Mouse (Mus musculus): ENCODE measurements around the gene Arap2. TPM values are rescaled to one million over a fixed set of nuclear protein-coding genes. Genes with fewer than 3 reads are reported as not detected.

Gene Arap2
- total RNA-seq (2015) (6.8 and 11.0 TPM in 2 replicates), total RNA-seq (2017) (7.7 and 10.0 TPM in 2 replicates)

DNA sequence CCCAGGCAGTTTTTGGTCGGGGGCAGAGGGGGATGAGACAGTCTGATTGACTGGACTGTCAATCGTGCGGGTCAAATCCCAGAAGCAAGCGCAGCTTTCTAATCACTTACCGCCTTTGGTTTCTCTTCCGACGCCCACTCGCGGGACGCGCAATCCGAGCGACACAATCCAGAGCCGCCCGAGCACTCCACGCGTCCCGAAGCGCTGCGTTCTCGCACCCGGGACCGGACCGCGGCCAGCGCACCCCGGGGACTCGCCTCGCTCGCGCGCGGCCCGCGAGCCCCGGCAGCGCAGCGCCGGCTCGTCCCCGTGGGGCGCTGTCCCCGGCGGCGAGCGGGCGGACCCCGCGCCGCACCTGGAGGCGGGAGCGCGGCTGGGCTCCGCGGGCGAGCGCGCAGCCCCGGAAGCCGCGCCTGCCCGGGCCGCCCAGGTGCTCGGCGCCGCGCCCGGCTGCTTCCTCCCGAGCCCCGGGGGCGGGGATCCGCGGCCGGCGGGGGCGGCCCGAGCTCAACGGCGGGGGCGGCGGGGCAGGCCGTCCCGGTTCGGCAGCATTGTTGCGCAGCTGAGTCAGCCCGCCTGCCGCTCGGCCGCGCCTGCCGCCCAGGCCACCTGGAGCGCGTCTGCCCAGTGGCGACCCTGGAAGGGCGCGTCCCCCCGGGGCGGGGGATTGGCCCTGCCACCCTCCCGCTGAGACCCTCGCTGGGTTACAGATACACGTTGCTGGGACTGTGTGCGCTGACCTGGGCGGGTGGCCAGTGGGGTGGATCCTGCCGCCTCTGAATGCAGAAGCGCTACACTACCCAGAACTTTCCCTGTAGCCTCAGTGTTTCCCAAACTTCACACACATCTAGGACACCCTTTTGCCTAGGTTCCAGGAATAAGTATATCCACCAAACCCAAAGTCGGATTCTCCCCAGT, at the start of gene Arap2:
Arap2 (minus strand) TSS at position 376 of the 918 bp plus-strand sequence.
- peak; percentile 73 for ATAC-seq (ENCODE audit: poor library complexity, severe bottlenecking)

DNA sequence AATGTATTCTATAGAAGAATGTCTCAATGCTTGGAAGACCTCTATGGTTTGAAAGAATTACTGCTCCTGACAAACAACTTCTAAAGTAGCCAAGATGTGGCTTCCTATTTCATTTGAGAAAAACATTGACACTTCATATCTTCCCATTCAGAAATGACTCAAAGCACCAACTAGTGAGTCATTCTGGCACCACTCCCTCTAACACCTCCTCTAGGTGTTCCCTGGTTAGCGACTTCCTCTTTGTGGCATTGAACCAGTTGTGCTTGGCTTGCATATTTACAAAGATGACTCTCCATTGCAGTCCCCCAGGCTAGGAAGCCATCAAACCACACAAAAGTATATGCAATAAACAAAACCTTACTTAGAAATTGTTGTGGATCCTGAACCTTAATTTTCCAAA, 49.8 kb upstream of the Arap2 start:
- ATAC-seq (ENCODE audit: poor library complexity, severe bottlenecking): peak; percentile 94

DNA sequence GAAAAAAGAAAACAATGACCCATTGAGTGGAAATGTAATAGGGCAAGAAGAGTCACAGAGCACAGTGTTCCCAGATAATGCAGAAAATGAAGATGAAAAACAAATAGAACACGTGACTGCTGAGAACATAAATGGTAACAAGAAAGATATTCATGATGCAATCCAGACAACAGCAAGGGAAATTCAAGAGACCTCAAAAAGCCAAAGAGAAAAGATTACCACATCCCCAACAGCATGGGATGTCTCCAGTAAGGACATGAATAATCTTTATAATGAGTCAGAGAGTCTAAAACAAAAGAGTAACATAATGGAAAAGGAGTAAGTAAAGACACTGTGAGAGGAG, 48.1 kb upstream of the Arap2 start:
- no peak for ATAC-seq (ENCODE audit: poor library complexity, severe bottlenecking)

DNA sequence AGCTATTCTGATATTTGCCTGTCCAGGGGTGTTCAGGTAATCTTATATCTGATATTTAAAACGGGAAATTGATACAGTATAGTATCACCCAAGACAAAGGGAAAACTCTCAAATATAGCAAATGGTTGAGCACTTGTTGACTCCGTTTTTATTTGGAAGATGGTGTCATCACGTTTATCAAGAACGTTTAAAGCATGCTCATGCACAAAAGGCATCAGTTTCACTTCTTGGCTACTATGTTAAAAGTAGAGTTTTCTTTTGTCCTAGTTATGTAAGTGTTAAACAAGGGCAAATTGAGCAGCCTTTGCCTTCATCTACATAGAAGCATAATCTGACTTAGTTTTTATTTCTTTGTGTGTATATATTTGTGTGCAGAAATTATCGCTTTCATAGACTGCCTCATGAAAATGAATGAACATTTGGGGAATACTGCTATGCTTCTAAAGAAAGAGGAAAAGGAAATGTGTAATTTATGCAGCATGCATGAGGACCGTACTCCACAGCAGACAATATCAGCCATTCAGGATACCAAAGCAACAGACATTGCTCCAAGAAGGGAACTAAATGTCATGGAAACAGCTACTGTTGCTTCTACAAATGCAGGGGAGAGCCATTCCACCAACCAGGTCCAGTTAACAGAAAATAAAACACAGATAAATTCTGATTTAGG, 47.6 kb upstream of the Arap2 start, which contains the start of gene Dthd1:
Dthd1 (plus strand) TSS at position 422 of the 670 bp plus-strand sequence.
- ATAC-seq (ENCODE audit: poor library complexity, severe bottlenecking): no peak

DNA sequence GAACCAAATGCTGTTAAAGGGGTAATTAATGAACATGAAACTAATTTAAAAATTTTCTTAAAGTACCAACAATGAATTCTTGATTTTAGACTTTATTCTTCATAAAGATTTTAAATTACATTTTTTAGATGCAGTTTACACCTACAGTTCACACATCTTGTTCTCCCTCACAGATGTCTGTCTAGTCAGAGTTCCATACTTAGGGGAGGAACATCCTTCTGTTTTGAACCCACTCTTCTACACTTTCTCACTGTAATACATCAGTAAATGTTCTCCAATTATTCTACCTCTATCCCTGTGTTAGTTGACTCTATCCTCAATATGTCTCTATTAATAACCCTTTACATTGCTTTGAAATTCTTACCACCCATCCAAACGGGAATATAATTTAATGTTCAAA, 26.8 kb upstream of the Arap2 start:
- no peak for ATAC-seq (ENCODE audit: poor library complexity, severe bottlenecking)

DNA sequence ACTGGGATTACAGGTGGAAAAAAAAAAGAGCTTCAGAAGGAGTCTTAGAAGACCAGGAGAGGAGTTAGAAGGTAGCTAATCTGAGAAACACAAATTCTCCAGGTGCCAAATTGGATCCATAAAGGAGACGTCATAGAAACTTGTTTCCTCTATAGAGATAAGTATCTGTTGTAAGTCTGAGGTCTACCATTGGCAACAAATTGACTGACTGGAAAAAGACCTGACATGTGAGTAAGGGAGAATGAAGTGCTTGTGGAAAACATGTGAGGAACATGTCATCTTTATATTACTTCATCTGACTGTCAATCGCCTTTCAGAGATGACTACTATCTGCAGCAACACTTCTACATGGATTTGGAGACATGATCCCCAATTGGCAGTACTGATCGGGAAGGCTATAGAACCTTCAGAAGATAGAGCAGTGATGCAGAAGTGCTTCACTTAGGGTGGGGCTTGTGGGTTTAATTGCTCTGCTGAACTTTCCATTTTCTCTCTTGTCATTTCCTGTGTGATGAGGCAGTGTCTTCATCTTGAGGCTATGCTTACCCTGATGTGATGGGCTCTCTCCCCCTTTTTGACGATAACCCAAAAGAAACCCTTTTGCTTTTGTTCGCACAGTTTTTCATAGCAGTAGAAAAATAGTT, 25.1 kb upstream of the Arap2 start:
- peak; percentile 88 for ATAC-seq (ENCODE audit: poor library complexity, severe bottlenecking)

DNA sequence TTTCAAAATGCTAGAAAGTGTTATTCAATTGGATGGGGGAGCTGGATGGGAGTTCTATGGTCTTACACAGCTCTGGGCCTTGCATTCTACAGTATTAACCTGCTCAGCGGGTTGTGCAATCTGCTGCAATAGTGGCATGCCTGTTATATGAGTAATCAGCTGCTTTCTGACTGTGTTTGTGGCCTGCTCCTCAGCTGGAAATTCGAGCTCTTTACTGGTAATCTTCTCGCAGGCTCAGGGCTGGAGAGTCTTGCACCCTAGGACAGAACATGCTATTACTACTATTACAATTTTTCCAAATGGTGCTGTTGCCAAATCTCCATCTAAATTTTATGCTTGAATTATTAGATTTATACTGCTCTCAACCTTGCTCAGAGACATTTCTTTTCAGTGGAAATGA, 20.9 kb upstream of the Arap2 start:
- no peak for ATAC-seq (ENCODE audit: poor library complexity, severe bottlenecking)

DNA sequence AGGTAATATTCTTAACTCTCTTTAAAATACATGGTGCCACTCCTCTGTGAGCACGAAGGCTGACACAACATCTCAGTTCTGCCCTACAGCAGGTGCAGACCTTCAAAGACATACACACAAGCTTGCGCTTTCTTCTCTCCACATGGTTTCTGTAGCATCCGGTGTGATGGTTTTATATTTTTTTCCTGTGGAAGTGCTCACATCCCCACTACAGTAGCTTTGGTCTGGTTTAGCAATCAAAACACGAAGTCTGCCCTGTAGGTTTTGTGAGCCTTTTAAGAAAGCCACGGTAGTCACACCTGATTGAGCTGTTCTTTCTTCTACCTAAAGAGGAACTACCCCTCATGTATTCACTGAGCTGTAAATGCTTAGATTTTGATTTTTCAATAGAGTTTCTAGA, 12.7 kb upstream of the Arap2 start:
- peak; percentile 58 for ATAC-seq (ENCODE audit: poor library complexity, severe bottlenecking)

DNA sequence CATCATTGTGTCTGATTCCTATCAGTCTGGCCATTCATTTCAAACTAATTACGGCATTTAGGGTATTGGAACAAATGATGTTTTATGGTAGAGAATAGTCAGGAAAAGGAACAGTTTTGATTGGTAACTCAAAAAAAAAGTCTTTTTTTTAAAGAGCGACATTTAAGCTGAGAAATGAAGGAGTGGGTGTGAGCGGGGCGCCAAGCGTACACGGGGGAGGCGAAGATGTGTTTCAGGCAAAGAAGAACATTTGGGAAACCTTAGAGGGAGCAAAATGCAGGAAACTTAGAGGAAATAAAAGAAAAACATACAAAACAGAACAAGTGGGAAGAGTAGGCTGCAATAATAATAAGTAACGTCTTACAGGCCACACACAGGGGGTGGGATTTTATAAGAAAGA, 11.8 kb upstream of the Arap2 start:
- no peak for ATAC-seq (ENCODE audit: poor library complexity, severe bottlenecking)

DNA sequence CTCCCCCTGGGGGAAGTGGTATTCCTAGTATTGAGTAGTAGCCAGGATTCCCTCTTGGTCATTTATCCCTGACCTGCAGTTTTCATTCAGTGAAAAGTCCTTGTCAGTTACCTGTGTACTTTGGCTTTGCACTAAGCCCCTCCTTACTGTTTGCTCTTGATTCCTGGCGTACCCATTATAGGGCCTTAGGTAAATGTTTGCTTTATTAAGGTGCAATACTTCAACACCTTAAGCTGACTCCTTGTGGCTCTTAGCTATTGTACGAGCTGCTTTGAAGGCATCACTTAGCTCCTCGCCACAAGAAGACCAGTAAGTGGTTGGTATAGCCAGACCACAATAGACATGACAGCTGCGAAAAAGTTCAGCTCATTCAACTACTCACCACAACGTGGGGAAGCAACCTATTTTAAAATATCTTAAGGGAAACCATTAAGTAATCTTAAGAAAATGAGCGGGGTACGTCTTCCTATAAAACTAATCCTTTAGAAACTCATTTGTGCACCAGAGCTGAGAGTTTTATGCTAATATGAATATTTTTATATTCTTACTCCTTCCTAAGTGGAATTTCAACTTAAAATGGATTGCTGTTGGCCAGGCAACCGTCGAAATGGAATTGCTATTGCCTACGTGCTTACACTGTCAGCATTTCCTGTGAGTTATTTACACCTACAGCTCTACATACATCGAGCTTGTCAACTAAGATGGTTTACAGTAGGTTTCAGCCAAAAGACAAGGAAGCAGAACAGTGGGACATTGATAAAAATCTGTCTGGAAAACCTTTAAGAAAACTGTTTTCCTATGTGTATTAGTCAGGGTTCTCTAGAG, 6.0 kb upstream of the Arap2 start:
- peak; percentile 69 for ATAC-seq (ENCODE audit: poor library complexity, severe bottlenecking)

DNA sequence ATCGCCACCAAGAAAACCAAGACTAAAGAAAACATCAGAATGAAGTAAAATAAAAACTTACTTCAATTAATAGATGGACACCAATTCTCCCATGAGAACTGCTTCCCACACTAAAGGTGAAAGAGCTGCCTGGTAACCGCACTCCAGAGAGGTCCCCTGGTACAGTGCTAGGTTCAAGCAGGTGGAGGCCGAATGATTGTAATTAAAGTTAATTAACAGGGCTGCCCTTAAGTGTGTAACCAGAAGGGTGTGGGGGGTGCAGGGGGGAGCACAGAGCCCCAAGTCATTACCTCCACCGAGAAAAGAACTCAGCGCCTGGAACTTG, 538 bp downstream of the Arap2 start:
- ATAC-seq (ENCODE audit: poor library complexity, severe bottlenecking): peak; percentile 6; the same call in 1 of the 2 replicates

DNA sequence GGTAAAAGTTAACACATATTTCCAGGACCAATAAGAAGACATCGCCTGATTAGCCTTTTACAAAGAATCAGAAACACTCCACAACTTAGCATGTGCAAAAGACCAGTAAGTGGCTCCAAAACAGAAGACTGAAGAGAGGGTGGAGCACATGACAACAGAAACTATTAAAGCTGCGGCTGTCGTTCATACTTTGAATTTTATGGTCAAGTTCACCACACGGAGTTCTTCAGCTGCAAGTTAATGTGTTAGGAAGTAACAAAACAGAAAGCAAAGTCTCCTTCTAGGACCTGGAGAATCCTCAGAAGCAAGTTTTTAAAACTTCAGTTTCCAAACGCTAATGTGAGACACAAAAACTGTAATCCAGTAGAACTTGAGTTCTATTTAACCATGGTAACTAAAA, 1.8 kb downstream of the Arap2 start:
- no peak for ATAC-seq (ENCODE audit: poor library complexity, severe bottlenecking)

DNA sequence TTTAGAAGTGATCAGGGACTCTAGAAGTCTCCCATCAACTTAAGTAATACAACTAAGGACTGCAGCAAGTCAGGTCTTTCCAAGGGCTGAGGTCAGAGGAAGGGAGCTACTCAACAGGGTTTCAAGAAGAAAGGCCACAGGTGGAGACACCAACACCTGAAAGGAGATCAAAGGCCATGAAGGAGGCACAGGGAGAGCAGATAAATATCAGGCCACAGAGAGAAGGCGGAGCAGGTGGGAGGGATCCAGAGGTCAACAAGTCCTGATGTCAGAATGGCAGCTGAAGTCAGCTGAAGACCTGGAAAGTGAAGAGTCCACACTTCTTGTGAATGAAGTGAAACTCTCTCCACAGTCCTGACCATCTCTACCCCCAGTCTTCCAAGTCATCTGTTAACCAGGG, 2.9 kb downstream of the Arap2 start:
- ATAC-seq (ENCODE audit: poor library complexity, severe bottlenecking): no peak

DNA sequence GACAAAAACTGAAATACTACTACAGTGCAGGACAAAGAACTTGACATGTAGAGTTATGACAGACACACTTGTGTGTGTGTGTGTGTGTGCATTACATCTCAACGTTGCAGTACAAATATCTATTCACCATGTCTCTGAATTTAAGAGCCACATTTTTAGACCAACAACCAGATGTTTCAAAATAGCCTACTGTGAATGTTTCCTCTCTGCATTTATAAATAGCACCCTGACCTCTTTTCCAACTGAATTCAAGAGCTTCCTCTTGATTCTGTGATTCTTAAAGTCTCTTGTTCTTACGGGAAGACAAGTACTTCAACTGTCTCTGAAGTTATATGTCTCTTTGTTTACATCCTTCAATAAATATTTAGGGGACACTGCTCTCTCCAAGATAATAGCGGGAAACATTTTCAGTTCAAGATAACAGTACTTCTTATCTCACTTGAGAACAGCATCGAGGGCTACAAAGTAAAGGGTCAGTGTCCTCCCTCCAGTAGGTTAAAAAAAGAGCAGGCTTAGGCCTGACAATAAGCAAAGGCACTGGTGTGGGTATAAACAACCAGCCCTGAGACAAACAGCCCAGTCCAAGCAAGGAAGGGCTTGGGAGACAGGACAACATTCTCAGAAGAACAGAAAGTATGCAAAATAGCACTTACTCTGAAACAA, 3.5 kb downstream of the Arap2 start:
- no peak for ATAC-seq (ENCODE audit: poor library complexity, severe bottlenecking)

DNA sequence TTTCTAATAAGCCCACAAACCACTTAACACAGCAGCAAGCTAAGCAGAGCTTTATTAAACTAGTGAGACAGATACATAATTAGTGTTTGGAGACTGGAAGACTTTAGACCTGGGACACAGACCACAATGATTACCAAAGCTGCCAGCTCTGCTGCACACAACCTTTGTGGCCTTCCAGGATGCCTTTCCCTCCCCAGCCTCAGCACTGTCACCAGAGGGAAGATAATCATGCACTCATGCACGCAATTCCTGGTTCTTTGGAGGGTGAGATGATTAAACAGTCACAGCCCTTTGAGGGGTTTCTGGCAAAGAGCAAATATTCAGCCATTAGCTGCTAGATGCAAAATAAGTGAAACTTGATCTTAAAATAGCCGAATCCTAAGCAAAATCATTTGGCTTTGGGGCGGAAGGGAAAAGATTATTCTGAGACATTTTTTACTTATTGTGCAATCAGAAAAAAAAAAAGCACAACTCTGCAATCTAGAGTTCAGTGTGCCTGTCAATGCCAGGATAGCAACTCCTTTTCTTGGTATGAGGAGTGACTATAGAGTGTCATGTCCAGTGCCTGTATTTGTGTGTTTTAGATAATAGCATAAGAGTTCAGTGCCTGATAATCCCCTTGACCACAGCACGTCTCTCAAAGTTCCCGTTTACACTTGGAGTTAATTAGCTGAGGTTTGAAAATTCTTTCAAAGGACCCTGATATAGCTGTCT, 5.0 kb downstream of the Arap2 start:
- no peak for ATAC-seq (ENCODE audit: poor library complexity, severe bottlenecking)

DNA sequence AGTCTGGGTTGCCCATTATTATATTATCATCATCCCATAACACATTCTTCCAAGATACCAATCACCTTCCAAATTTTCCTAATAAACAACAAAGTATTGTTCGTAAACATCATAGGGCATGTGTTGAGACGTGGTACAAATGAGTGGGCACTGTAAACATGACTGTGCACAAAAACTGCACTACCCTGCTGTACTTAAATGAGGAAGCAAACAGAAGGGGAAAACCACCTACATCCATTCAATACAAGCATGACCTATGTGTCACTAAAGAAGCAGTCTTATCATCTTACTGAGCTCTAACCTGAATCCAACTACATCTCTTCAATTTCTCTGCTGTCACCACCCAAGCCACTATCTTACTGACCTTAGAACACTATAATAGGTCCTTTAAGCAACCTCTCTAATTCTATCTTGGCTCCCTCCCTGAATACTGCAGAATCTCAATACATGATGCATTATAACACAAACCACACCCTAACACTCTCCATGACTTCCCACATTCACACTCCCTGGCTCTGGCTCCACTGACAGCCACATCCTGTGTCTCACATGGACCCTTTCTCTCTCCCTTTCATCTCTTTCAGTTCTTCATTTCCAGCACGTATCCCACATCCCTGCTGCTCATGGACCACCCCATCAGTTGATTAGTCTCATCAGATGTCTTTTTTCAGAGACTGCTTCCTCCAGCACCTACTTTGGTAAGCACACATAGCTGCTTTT, 10.0 kb downstream of the Arap2 start:
- ATAC-seq (ENCODE audit: poor library complexity, severe bottlenecking): peak; percentile 63

DNA sequence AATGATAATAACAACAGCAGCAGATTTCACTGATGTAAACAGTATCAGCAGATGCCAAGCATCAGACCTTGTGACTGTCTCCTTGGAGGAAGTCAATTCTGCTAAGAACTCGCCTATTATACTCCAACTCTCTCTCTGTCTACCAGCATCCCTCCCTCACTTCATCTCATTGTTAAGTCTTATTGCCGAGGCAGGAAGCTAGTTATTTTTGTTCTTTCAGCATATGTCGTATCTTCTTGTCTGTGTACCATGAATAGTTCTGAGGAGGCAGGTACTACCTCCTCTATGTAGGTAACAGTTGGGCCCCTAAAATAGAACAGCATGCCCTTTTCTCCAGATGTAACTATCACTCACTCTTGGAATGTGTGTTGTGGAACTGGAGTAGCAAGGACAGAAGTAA, 13.0 kb downstream of the Arap2 start:
- ATAC-seq (ENCODE audit: poor library complexity, severe bottlenecking): no peak

DNA sequence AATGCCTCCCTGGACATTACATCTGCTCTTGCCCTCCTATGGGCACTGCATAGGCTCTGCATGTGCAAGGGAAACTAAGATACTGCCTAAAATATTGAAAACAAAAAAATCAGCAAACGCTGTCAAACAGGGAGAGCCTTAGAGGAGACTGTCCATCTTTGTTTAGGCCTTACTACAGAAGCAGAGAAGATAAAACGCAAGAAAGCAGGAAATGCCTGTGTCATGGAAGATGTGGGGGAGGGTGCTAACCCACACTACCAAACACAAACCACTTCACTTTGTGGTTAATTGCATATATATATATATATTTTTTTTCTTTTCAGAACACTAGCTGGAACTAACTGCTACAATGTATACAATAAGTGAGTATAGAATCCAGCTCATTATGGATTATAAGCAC, 14.3 kb downstream of the Arap2 start:
- 0 out of 2 replicates have a peak, but pooled peaks have one; percentile 38 for ATAC-seq (ENCODE audit: poor library complexity, severe bottlenecking)

DNA sequence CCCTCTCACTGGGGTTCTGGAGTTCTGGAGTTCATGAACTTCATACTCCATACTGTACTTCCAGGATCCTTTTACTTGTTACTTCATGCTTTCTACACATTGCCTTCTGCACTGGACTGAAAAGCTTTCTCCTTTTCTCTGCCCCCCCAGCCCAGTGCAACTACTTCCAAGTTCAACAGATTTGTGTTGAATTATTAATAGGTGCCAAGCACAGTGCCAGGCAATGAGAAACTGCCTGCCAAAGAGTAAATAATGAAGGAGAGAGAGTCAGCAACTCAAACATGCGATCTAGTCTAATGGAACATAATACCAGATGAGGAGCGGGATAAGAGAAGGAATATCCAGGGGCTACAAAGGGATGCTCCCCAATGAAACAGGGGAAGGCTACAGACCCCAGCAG, 17.8 kb downstream of the Arap2 start:
- ATAC-seq (ENCODE audit: poor library complexity, severe bottlenecking): no peak

Data from megakaryocyte, adult 5-6 weeks (primary cell).